Mouse (Mus musculus) c-Kit-positive CD71-positive TER-119-positive erythroid progenitor cells, embryonic 14.5 days (primary cell): Measurements from ENCODE around the gene Il1b.

ENCODE experiments used
- DNase-seq: peaks from one replicate; pipeline ENCODE4 v3.0.0-alpha.2; 2013; ENCODE audit warnings: low spot score

Gene Il1b

GRCm38 (mm10) chr2:129371039-129371438 lies at the start of gene Il1b:
Gene Il1b (minus strand): TSS chr2:129371139.
- no peak for DNase-seq

DNA sequence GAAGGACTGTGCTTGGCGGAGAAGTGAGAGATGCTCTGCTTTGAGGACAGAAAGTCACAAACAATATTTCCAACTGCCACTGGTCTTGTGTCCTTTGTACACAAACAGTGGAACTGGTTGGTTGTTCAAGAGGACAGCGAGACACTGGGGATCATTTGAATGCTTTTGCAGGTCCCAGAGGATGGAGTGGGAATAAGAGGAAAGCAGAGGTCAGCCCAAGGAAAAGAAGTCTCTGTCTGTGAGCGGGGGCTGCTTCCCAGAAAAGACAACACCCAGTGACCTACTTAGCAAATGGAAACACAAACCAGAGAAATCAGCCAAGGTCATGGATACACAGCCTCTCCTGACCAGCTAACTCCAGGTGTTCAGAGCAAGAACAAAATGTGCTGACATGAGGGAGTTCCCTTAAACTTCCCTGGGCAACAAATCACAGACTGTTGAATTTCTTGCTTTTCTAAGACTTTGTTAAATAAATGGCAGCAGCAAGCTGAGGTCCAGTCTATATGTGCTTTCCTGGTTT lies 48.5 kb upstream of the Il1b start:
- no peak for DNase-seq

GRCm38 (mm10) chr2:129414593-129414992 lies 43.7 kb upstream of the Il1b start:
- DNase-seq, result no peak

- DNase-seq, result no peak
These were observed 42.5 kb upstream of the Il1b start for GRCm38 (mm10) chr2:129413488-129413887.

- DNase-seq, result no peak
These were observed 40.7 kb upstream of the Il1b start for GRCm38 (mm10) chr2:129411651-129412050.

- no peak for DNase-seq
These were observed 39.4 kb upstream of the Il1b start for GRCm38 (mm10) chr2:129410344-129410743.

DNA sequence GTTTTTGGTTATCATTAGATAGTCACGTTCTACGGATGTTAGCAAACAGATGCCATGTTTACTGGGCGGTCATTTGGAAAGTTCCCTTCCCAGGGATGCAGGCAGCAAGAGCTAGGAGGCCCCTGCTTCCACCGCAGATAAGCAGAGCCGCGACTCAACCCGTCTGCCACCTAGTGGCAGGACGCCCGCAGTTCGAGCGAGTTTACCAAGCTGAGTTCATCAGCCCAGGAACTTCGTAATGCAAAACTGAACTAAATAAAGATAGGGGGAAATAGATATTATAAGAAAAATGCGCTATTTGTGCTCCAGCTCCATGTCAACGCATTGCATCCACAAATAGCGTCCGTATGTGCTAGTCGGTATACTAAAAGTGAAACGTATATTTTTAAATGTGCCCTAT lies 37.5 kb upstream of the Il1b start:
- DNase-seq, result peak; percentile 47

DNA sequence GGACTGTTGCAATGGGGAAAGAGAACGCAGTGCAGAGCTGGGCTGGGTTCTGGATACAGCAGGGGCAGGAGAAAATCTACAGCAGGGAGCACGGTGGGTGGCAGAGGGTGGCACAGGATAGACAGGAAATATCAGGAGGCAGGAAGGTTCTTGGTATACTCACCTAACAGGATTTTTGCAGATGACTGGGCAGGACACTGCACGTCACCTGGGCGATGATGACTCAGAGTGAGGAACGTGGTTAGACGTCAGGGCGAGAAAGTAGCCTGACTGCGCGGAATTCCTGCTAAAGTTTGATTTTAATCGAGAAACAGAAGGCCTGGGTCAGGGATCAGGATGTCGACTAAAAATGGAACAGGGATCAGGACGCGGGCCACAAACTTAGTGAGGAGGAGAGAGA lies 36.7 kb upstream of the Il1b start:
- no peak for DNase-seq

DNA sequence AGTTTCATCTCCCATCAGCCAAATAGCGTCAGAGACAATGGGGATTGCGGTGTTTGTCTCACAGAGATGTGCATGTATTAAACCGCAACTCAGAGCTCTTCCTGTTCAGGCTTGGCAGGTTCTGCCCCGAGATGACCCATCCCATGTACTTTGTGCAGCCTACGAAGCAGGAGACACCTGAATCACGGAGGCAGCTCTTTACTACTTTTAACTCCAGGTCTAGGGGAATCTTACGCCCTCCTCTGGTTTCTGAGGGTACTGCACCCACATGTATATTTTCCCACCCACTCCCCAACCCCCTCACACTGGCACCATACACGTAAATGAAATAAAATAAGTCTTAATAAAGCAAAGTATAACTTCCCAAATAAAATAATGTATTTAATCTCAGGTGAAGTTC lies 35.6 kb upstream of the Il1b start:
- no peak for DNase-seq

- no peak for DNase-seq
These were observed 32.8 kb upstream of the Il1b start for GRCm38 (mm10) chr2:129403786-129404185.

GRCm38 (mm10) chr2:129402330-129402729 lies 31.4 kb upstream of the Il1b start:
- DNase-seq, result no peak

DNA sequence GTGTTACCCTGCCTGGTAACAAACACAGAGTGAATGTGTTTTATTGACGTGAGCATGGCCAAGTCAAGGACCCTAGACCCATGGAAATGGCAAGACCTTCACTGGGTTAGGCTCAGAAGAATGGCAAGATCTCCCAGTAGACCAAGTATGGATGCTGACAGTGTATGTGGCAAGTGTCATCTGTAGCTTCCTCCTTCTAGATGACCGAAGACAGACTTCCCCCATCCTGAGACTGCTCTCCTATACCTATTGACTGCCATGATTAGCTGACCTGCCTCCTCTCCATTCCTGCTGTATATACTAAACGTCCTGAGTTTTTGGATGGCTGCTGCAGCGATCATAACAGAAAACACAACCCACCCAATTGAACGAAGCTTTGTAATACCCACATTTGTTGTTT lies 30.9 kb upstream of the Il1b start:
- no peak for DNase-seq

DNA sequence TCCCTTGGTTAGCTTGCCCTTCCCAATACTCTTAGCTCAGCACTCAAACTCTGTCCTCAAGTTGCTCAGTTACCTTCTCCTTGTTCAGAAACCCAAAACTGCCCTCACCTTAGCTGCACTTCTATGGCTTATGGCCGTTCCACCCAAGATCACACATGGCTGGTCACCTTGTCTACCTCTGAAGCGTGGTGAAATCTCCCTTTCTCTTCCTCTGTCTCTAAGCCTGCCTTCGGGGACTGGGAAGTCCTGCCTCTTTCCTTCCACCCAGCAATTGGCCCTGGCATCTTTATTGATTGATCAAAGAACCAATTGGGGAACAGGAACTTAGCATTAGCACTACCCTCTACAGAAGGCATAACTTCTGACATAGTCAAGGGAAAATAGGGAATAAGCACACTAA lies 27.2 kb upstream of the Il1b start:
- DNase-seq, result no peak

DNA sequence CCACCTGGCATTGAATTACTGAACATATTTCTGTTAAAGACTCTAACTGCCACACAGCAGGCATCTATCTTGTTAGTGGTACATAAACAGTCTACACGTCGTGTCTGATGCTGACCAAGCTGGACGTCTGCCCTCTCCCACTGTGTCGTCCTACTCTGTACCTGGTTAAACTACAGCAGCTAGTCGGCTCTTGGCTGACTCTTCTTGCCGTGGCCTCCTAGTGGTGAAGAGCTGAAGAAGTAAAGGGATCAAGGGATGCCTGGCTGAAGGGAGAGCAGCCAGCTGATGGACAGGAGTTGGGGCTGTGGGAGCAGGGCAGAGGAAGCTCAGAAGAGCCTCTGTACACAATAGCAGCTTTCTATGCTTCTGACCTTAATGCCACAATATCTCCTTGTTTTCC lies 22.6 kb upstream of the Il1b start:
- no peak for DNase-seq

DNA sequence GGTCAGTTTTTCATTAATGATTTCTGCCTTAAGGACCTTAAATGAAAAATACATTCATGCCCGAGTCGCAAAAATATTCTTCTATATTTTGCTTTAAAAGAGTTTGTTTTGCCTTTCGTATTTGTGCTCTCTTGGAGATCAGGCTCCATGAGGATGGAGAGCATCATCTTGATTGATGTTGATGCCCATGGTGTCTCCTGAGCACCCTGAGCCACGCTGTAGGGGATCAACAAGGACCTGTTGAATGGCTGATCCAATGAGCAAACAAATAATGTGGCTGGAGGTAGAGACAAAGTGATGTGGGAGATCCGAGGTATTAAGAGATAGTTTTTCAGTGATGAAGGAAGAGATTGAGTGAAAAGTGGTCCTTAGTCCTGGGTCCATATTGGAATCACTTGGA lies 19.2 kb upstream of the Il1b start:
- no peak for DNase-seq

DNA sequence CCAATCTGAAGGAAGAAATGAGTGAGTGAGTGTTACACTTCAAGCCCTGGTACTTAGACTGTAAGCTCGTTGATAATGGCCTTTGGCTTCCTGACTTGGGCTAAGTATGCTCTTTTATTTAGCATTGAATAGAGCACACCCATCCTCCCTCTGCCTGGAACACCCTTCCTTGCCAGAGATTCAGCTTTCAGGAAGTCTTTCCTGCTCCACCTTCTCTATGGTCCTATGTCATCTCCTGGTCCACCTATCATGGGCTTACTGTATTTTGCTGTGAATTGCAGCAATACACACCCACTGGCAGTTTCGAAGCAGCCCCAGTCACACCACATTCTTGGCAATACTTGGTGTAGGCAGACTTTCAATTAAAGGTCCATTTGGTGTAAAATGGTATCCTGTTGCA lies 18.4 kb upstream of the Il1b start:
- no peak for DNase-seq

- DNase-seq, result no peak
These were observed 14.4 kb upstream of the Il1b start for GRCm38 (mm10) chr2:129385331-129385730.

DNA sequence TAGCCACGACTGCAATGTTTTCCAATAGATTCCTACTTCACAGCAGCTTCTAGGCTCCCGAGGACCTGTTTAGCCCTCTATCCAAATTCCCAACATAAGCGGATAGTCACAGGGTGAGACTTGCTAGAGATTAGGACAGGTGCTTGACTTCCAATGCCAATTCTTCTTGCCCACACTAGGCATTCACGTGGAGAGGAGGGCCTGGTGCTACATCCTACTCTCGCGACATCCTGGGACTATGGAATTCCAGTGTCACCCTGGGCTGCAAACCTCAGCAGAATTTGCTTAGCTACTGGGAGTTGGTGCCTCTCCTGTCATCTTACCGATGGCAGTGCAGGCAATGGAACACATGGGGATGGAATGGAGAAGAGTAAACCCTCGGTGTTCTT lies 13.3 kb upstream of the Il1b start:
- DNase-seq, result no peak

- DNase-seq, result no peak
These were observed 12.8 kb upstream of the Il1b start for GRCm38 (mm10) chr2:129383512-129384271.

- DNase-seq, result no peak
These were observed 10.0 kb upstream of the Il1b start for GRCm38 (mm10) chr2:129380746-129381474.

GRCm38 (mm10) chr2:129380211-129380610 lies 9.3 kb upstream of the Il1b start:
- DNase-seq, result no peak

DNA sequence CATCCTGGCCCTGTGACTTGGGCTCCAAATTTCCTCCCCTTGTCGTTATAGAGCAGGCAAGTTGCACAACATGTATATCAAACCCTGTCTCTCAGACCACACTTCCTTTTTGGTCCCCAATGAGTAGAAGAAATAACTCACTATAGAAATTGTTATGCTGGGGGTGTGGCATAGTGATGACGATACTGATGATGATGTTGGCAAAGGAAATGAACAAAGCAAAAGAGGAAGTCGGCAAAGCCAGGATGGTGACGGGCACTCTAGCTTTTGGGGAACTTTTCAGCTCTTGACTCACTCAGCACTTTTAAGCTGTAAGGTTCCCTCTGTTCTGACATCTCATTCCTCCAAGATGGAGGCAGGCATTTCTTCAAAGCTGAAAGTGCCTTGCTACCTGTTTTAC lies 2.4 kb upstream of the Il1b start:
- DNase-seq, result no peak

DNA sequence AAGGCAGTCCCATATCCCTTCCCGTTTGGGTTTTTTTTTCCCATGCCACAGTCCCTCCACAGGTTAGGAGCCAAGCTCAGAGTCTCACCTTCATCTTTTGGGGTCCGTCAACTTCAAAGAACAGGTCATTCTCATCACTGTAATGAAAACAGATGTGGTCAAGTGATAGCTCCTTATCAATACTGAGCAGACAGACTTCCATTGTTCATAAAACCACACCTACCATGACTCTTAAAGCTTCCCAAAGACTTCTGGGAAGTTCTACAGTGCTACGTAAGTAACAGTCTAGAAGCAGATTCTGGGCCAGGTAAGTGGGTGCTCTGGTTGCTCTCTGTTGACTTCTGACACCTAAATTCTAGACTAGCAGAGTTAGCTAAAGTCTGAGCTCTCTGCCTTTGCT lies 1.3 kb downstream of the Il1b start:
- peak; percentile 42 for DNase-seq

DNA sequence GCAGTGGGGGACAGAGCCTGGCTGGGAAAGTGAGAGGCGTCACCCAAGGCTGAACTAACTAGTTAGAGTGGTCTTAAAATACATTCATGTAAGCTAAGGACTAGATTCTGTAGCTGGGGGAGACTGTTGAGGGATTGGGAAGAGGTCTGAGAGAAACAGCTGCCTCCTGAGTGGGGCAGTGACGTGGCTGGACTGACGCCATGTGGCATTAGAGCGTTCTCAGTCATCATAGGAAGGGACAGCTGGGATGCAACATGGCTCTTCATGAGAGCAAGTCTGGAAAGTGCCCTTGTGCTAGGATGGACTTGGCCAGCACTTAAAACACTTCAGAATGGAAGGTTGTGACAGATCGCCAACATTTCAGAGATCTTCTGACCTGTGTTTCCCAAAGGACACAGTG lies 2.1 kb downstream of the Il1b start:
- no peak for DNase-seq
